Mouse (Mus musculus) megakaryocyte, embryonic 14.5 days (primary cell): Measurements from ENCODE around the gene Lax1.

Experiments used
- FLI1 ChIP-seq: IDR thresholded peaks from 2 replicates; pipeline ENCODE4 v1.6.1; 2012; ENCODE audit warnings: low read length, inconsistent platforms, mixed read lengths
- GATA1 ChIP-seq: IDR thresholded peaks from 3 replicates; pipeline ENCODE4 v1.6.1; 2012; ENCODE audit warnings: mixed read lengths, low read length, inconsistent platforms, borderline replicate concordance

DNA sequence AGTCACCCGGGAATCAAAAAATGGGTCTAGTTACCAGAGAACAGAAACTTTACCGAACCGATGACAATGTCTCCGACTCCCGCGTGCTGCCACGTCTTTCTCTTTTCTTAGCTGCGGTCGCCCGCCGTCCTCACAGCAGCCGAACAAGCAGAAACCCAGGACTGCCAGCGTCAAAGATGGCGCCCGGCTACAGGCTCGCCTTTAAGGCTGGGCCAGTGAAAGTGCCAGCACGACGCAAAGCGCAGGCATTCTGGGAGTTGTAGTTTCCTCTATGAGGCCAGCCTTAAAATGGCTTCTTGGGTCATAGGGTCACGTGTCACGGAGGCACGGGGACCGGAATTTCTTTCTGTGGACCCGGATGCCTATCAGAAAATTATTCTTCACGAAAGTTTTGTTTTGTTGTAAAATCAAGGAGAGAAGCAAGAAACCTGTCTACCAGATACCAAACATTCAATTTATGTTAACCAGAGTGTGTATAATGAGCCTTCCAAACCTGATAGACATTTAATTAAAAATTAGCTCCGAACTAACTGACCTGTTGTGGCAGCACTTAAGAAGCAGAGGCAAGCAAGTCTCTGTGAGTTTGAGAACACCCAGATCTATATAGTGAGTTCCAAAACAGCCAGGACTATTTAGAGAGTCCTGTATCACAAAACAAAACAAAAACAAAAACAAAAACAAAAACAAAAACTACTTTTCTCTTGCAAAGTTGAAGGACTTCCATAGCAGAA lies 28.5 kb downstream of the Lax1 start, which contains the start of gene Gm38394:
- TF ChIP-seq GATA1 (no peak), FLI1 (no peak)
